Mouse (Mus musculus) spleen, embryonic (tissue): Measurements from ENCODE around the gene Chd8.

Experiments used
- CTCF ChIA-PET: fragments of 350-600 bp; sonication (Branson Sonifier 250); formaldehyde crosslinking; loops from one replicate; lab custom pipeline; 2022; lab: Charles Lee

Gene Chd8

GRCm38 (mm10) chr14:52257484-52258213 lies at the start of gene Chd8:
Gene Chd8 (minus strand): TSS chr14:52257780.
- CTCF ChIA-PET, result no interaction called here

GRCm38 (mm10) chr14:52306100-52306499 lies 48.5 kb upstream of the Chd8 start:
- CTCF ChIA-PET, result interaction anchor here (0.6 kb wide), 1 partner anchor 12 kb away, joined by 5 read pairs; no protein-coding TSS in a partner anchor

GRCm38 (mm10) chr14:52304644-52305271 lies 47.2 kb upstream of the Chd8 start, which contains the start of gene Mettl3:
Gene Mettl3 (minus strand): TSS chr14:52305128.
- CTCF ChIA-PET, result no interaction called here

DNA sequence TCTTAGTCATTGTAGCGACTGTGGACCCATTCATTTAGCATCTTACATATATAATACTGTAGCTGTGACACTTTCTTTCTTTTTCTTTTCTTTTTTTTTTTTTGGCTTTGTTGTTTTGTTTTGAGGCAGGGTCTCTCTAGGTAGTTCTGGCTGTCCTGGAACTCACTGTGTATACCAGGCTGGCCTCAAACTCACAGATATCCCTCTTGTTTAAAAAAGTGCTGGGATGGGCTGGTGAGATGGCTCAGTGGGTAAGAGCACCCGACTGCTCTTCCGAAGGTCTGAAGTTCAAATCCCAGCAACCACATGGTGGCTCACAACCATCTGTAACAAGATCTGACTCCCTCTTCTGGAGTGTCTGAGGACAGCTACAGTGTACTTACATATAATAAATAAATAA lies 45.9 kb upstream of the Chd8 start:
- CTCF ChIA-PET, result interaction anchor here (0.5 to 0.6 kb wide), 2 partner anchors 33 to 533 kb away, joined by 3 to 4 read pairs; no protein-coding TSS in a partner anchor

GRCm38 (mm10) chr14:52295558-52296264 lies 38.1 kb upstream of the Chd8 start:
- CTCF ChIA-PET, result interaction anchor here (0.7 kb wide), 1 partner anchor 15 kb away, joined by 3 read pairs; no protein-coding TSS in a partner anchor

DNA sequence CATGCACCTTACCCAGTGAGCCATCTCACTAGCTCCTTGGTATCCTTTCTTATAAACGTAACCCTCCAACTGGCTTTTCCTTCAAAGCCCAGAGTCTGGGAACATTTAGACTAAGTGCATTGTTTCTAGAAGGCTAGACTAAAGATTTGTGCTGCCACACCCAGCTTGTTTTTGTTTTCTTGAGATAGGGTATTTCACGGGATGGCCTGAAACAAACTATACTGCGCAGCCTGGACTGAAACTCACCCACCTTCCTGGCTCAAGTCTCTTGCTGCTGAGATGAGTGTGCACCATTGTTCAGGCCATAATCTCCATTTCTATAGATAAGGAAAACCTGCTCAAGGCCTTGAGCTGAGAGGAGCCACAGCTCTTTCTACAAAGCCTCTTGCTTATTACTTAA lies 26.6 kb upstream of the Chd8 start:
- CTCF ChIA-PET, result no interaction called here

GRCm38 (mm10) chr14:52283629-52284028 lies 26.0 kb upstream of the Chd8 start:
- CTCF ChIA-PET, result no interaction called here

DNA sequence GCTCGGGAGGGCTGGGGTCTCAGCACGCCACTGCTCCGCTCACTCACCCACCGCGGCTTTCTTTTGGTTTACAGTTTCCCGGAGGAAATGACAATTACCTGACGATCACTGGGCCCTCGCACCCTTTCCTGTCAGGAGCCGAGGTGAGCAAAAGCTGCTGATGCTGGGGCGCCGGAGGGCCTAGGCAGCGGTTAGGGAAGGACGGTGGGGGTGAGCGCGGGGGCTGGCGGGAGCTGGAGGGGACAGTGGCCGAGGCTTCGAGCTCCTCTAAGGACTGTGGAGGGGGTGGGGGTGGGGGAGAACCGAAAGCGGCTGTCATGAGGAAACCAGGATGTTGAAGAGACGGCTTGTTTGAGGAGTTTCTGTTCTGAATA lies 22.2 kb upstream of the Chd8 start:
- CTCF ChIA-PET, result interaction anchor here (1.1 kb wide), 1 partner anchor 17 kb away, joined by 3 read pairs; no protein-coding TSS in a partner anchor

DNA sequence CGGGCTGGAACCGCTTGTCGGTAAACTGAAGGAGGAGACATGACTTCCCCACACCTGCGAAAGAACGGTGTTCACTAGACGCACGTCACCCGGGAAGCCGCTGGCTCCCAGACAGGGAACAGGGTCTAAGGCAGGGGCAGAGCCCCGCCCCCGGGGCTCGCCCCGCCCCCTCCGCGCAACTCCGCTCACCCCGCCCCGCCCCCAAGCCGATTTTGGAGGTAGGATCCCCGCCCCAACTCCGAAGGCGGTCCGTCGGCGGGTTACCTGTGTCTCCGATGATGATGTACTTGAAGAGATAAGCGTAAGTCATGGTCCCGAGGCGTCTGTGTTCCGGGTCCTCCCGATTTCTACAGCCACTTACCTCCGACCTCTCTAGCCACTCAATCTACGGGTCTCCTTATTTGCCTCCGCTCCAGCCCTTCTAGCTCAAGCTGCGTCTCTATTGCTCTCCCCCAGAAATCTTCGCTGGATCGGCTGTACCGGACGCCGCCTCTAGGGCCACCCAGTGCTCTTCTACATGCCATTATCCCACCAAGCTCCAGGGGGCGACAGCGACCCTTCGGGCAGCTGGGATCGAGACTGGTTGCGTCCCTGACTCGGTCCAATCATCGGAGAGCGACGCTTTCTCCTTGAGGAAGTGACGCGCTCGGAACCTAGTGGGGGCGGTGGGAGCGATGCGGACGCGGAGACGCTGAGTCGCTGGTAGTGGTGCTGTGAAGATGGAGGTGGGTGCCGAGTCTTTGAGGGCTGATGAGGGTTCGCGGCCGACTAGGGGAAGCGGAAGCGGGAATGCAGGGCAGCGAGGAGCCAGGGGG lies 21.6 kb upstream of the Chd8 start, which contains the start of the genes Tox4 and Rab2b:
TSS of gene Tox4 (plus strand) at position 215 of the 815 bp plus-strand sequence.
TSS of gene Rab2b (minus strand) at position 614 of the 815 bp plus-strand sequence.
- CTCF ChIA-PET, result no interaction called here

GRCm38 (mm10) chr14:52277210-52277609 lies 19.6 kb upstream of the Chd8 start:
- CTCF ChIA-PET, result no interaction called here

DNA sequence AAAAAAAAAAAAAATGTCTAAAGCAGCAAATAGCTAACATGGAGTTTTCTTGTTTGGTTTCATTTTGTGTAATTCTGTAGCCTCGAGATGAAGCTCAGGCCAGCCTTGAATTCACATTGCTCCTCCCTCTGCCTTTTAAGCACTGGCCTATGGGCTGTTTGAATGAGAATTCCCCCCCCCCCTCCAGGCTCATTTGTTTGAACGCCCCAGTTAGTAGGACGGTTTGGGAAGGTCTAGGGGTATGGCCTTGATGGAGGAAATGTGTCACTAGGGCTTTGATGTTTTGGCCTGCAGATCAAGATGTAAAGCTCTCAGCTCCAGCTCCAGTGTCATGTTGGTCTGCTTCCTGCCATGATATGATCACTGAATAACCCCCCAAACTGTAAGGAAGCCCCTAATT lies 15.2 kb upstream of the Chd8 start:
- CTCF ChIA-PET, result no interaction called here

- CTCF ChIA-PET, result interaction anchor here (0.5 to 0.6 kb wide), 2 partner anchors 13 to 63 kb away, joined by 3 read pairs; no protein-coding TSS in a partner anchor
These were observed 1.0 kb downstream of the Chd8 start for GRCm38 (mm10) chr14:52256311-52257175.

GRCm38 (mm10) chr14:52246129-52246528 lies 11.5 kb downstream of the Chd8 start:
- CTCF ChIA-PET, result no interaction called here

- CTCF ChIA-PET, result no interaction called here
These were observed 12.9 kb downstream of the Chd8 start for GRCm38 (mm10) chr14:52244690-52245042.

GRCm38 (mm10) chr14:52244041-52244689 lies 13.4 kb downstream of the Chd8 start:
- CTCF ChIA-PET, result interaction anchor here (0.5 kb wide), 1 partner anchor 98 kb away, joined by 4 read pairs; no protein-coding TSS in a partner anchor

GRCm38 (mm10) chr14:52236216-52236615 lies 21.4 kb downstream of the Chd8 start:
- CTCF ChIA-PET, result interaction anchor here (0.7 kb wide), 1 partner anchor 54 kb away, joined by 7 read pairs; no protein-coding TSS in a partner anchor

DNA sequence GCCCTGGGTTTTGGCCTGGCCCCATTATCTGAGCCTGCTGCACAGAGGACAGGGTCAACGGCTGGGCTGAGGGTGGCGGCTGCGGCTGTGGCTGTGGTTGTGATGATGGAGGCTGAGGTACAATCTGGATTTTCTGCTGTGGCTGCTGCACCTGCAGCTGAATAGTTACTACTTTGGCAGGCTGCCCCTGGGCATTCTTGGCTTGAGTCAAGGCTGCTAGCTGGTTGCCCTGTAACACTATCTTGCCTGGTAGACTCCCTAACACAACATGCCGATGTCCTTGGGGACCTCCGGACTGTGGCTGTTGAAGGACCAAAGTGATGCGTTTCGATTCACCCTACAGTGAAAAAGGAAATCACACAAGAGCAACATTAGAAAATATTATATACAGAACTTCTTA lies 22.4 kb downstream of the Chd8 start:
- CTCF ChIA-PET, result no interaction called here

DNA sequence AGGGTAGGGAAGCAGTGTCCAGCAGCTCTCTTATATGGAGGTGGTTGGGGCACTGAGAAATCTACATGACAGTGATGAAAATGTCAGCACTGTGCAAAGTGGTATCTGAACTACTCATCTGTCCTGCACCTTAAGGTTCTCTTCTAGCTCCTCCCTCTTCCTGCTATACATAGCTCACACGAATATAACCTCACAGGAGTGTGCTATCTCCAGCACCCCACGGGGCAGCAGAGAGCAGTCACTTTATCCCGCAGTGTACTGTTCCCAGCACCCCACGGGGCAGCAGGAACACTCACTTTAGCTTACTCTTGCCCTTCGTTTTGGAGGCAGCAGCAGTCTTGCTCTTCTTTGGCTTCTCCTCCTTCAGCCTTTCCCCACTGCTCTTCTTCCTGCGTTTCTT lies 25.3 kb downstream of the Chd8 start:
- CTCF ChIA-PET, result no interaction called here

DNA sequence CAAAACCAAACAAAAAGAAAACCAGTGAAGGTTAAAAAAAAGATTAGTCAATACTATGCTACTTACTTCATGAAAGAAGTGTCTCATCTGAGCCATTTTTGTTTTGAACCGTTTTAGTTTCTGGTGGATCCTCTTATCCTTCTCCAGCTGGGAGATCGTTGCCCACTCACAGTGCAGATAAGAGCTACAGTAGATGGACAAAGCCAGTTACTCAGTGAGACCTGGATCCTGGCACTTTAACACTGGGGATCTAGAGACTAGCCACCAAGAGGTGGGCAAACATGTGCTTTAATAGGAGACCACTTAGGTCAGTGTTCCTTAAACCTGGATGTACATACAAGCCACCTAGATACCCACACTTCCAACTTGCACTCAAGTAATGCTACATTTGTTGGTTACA lies 31.6 kb downstream of the Chd8 start:
- CTCF ChIA-PET, result interaction anchor here (0.6 kb wide), 1 partner anchor 97 kb away, joined by 5 read pairs; no protein-coding TSS in a partner anchor
